Mouse (Mus musculus): ENCODE measurements around the gene 1700012B09Rik. TPM values are rescaled to one million over a fixed set of nuclear protein-coding genes. Genes with fewer than 3 reads are reported as not detected.

1700012B09Rik gene
- polyA plus RNA-seq, 1 experiment from 2014 or later: not detected

DNA sequence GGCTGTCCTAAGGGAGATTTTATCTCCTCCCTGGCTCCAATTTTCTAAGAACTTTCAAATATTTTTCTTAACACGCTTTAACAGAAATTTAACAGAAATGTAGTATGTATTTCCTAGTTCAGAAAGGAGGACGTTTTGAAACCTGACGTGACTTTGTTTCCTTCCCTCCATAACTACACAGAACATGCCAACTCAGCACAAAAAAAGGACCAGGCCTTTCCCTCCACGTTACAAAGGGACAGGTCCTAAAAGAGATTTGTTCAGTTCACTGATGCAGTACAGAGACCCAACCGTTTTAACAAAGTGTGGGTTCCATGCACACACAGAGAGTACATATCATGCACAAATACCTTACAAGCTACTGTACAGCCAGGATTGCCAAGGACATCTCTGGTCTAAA lies 49.2 kb downstream of the 1700012B09Rik start:
- WGBS: 84% methylated on average over 5 of the region's 5 CpGs
- Histone ChIP-seq H3K9me3 (replicated peaks; ENCODE audit: control insufficient read depth, low read length) (no peaks in the 10 kb centered on the region), H3K36me3 (ENCODE audit: control insufficient read depth, insufficient read depth, low read length) (no peaks in the 10 kb centered on the region), H3K9ac (ENCODE audit: low read length) (no peak overlapping the region), H3K4me1 (ENCODE audit: control insufficient read depth, insufficient read depth, low read length) (peaks cover 11% of the 10 kb centered on the region; the same call in 1 of the 2 replicates), H3K27me3 (ENCODE audit: control insufficient read depth, insufficient read depth, low read length) (no peaks in the 10 kb centered on the region), H3K27ac (ENCODE audit: low read length) (no peak overlapping the region), H3K4me3 (replicated peaks; ENCODE audit: low read length) (no peak overlapping the region), H3K4me2 (ENCODE audit: low read depth, low read length) (no peak overlapping the region)
- ATAC-seq (ENCODE audit: insufficient read depth, low FRiP score): no peak

DNA sequence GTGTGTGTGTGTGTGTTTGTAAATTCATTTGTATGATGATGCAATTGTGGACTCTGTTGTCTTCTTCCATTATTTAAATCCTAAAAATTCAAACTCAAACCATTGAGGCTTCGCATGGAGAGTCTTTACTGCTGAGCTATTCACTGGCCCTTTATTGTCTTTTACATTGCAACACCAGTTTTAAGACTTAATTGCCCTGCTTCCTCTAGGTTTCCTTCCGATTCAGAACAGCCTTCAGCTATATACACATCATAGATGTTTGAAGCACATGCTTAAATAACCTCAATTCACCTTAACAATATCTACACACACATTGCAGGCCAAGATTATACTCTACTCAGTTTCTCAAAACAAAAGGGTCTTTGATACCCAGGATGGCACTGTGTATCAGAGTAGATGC lies 50.4 kb downstream of the 1700012B09Rik start:
- H3K27me3 ChIP-seq (ENCODE audit: control insufficient read depth, insufficient read depth, low read length): no peaks in the 10 kb centered on the region
- H3K9ac ChIP-seq (ENCODE audit: low read length): no peak overlapping the region
- no peak overlapping the region for H3K27ac ChIP-seq (ENCODE audit: low read length)
- peaks cover 11% of the 10 kb centered on the region; the same call in 1 of the 2 replicates for H3K4me1 ChIP-seq (ENCODE audit: control insufficient read depth, insufficient read depth, low read length)
- no peaks in the 10 kb centered on the region for H3K36me3 ChIP-seq (ENCODE audit: control insufficient read depth, insufficient read depth, low read length)
- no peaks in the 10 kb centered on the region for H3K9me3 ChIP-seq (replicated peaks; ENCODE audit: control insufficient read depth, low read length)
- WGBS: 82% methylated on average over 2 of the region's 2 CpGs
- ATAC-seq (ENCODE audit: insufficient read depth, low FRiP score): no peak
- H3K4me2 ChIP-seq (ENCODE audit: low read depth, low read length): no peak overlapping the region
- no peak overlapping the region for H3K4me3 ChIP-seq (replicated peaks; ENCODE audit: low read length)

DNA sequence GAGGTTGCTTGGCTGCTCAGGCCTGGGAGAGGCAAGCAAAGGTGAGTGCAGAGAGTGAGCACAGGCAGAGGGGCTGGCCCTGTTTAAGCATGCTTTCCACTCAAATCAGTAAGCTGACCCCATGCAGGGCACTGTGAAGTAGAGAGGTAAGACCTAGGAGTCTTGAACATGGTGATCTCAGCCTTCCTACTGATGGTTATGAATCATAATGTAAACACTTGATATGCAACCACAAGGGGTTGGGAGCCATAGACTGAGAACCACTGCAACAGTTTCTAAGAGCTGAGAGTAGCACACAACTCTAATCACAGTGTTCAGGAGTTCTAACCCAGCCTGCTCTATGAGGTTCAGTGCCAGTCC lies 52.5 kb downstream of the 1700012B09Rik start:
- Histone ChIP-seq H3K4me3 (replicated peaks; ENCODE audit: low read length) (peak overlapping the region; percentile 30; the same call in 1 of the 2 replicates), H3K4me2 (ENCODE audit: low read depth, low read length) (peak overlapping the region; percentile 41), H3K27ac (ENCODE audit: low read length) (no peak overlapping the region), H3K9me3 (replicated peaks; ENCODE audit: control insufficient read depth, low read length) (no peaks in the 10 kb centered on the region), H3K27me3 (ENCODE audit: control insufficient read depth, insufficient read depth, low read length) (no peaks in the 10 kb centered on the region), H3K4me1 (ENCODE audit: control insufficient read depth, insufficient read depth, low read length) (peaks cover 11% of the 10 kb centered on the region; the same call in 1 of the 2 replicates), H3K36me3 (ENCODE audit: control insufficient read depth, insufficient read depth, low read length) (no peaks in the 10 kb centered on the region), H3K9ac (ENCODE audit: low read length) (no peak overlapping the region)
- ATAC-seq (ENCODE audit: insufficient read depth, low FRiP score): no peak

DNA sequence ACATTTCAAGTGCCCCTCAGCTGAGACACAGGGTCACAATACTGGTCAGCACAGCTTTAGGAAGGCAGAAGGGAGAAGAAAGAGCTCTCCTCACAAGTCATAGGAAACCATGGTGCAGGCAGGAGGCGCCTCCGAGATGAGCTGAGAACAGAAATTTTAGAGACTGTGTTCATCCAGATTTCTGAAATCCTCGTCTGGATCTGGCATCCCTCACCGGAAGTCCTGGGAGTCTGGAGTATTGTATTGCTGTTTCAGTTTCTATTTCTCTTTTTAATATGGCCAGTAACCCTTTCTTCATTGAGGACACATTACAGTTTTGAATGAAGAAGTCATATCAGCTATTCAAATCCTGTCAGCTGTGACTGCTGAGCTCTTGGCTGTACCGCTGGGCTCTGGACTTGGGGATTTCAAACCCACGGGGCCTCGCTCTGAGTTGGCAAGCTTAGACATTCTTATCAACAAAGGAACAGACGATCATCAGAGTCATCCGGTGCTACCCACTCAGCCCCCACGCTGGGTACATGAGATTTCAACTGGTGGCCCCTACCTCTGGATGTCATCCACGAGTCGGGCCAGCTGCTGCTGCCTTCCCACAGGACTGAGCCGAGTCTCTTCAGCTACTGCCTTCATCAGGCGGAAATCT lies 53.0 kb downstream of the 1700012B09Rik start:
- peak overlapping the region; percentile 37 for H3K27ac ChIP-seq (ENCODE audit: low read length)
- no peaks in the 10 kb centered on the region for H3K9me3 ChIP-seq (replicated peaks; ENCODE audit: control insufficient read depth, low read length)
- WGBS: 41% methylated on average over 14 of the region's 14 CpGs
- H3K27me3 ChIP-seq (ENCODE audit: control insufficient read depth, insufficient read depth, low read length): no peaks in the 10 kb centered on the region
- H3K4me2 ChIP-seq (ENCODE audit: low read depth, low read length): peak overlapping the region; percentile 41
- peak overlapping the region; percentile 30 for H3K4me3 ChIP-seq (replicated peaks; ENCODE audit: low read length)
- no peaks in the 10 kb centered on the region for H3K36me3 ChIP-seq (ENCODE audit: control insufficient read depth, insufficient read depth, low read length)
- peaks cover 11% of the 10 kb centered on the region; the same call in 1 of the 2 replicates for H3K4me1 ChIP-seq (ENCODE audit: control insufficient read depth, insufficient read depth, low read length)
- 0 out of 2 replicates have a peak, but pooled peaks have one; percentile 29 for ATAC-seq (ENCODE audit: insufficient read depth, low FRiP score)
- H3K9ac ChIP-seq (ENCODE audit: low read length): peak overlapping the region; percentile 27; the same call in 1 of the 2 replicates

DNA sequence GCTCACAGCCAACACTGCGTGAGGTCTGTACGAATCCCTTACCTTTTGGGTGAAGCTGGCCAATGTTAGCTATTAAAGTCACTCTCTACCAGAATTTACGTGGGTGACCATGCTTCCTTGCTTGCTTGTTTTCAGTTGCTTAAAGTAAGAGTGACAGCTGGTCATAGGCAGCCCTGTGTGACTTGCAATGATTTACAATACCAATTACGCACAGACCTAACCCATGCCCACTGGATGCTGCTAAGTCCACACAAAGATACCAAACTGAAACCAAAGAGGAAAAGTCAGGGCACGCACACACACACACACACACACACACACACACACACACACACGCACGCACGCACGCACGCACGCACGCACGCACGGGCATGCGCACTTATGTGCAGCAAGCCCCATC lies 55.6 kb downstream of the 1700012B09Rik start:
- WGBS: 86% methylated on average over 15 of the region's 15 CpGs
- H3K9me3 ChIP-seq (replicated peaks; ENCODE audit: control insufficient read depth, low read length): no peaks in the 10 kb centered on the region
- no peak for ATAC-seq (ENCODE audit: insufficient read depth, low FRiP score)

DNA sequence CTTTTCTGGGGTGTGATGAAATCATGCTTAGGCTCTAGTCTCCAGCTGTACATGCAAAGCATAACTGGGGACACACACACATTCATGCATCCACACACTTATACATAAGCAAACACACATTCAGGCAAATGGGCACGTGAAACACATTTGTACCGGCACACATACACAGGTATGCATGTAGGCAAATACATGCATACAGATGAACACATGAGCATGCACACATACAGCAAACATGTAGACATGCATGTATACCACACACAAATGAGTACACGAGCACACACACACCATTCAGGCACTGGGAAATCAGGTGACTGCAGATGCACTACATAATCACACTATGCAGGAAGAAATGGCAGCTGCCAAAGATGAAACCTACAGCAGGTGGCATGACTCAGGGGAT lies 59.9 kb downstream of the 1700012B09Rik start:
- H3K4me2 ChIP-seq (ENCODE audit: low read depth, low read length): no peak overlapping the region
- ATAC-seq (ENCODE audit: insufficient read depth, low FRiP score): no peak
- no peaks in the 10 kb centered on the region for H3K36me3 ChIP-seq (ENCODE audit: control insufficient read depth, insufficient read depth, low read length)
- no peaks in the 10 kb centered on the region for H3K9me3 ChIP-seq (replicated peaks; ENCODE audit: control insufficient read depth, low read length)
- no peaks in the 10 kb centered on the region for H3K4me1 ChIP-seq (ENCODE audit: control insufficient read depth, insufficient read depth, low read length)
- no peaks in the 10 kb centered on the region for H3K27me3 ChIP-seq (ENCODE audit: control insufficient read depth, insufficient read depth, low read length)
- H3K27ac ChIP-seq (ENCODE audit: low read length): no peak overlapping the region
- no peak overlapping the region for H3K4me3 ChIP-seq (replicated peaks; ENCODE audit: low read length)
- 83% methylated on average over 3 of the region's 3 CpGs for WGBS
- H3K9ac ChIP-seq (ENCODE audit: low read length): no peak overlapping the region

More for the DNA sequence above, 55.6 kb downstream of the 1700012B09Rik start:
- no peaks in the 10 kb centered on the region for H3K36me3 ChIP-seq (ENCODE audit: control insufficient read depth, insufficient read depth, low read length)
- H3K27ac ChIP-seq (ENCODE audit: low read length): no peak overlapping the region
- peaks cover 11% of the 10 kb centered on the region; the same call in 1 of the 2 replicates for H3K4me1 ChIP-seq (ENCODE audit: control insufficient read depth, insufficient read depth, low read length)
- H3K9ac ChIP-seq (ENCODE audit: low read length): no peak overlapping the region
- no peak overlapping the region for H3K4me2 ChIP-seq (ENCODE audit: low read depth, low read length)
- H3K4me3 ChIP-seq (replicated peaks; ENCODE audit: low read length): no peak overlapping the region
- H3K27me3 ChIP-seq (ENCODE audit: control insufficient read depth, insufficient read depth, low read length): no peaks in the 10 kb centered on the region

Other genes starting within 250 kb of the 1700012B09Rik start
- 19.7 and 19.8 TPM in 2 replicates for gene Amotl1, start 126.0 kb downstream of the 1700012B09Rik start, polyA plus RNA-seq (2015; fragmentation: Nextera tagmentation; extraction: Ambion mirVana)
- 0.07 and 0.15 TPM in 2 replicates for gene Piwil4, start 30.3 kb downstream of the 1700012B09Rik start, polyA plus RNA-seq (2015; fragmentation: Nextera tagmentation; extraction: Ambion mirVana)
- gene Fut4, start 18.6 kb downstream of the 1700012B09Rik start, polyA plus RNA-seq (2015; fragmentation: Nextera tagmentation; extraction: Ambion mirVana): 6.7 and 6.9 TPM in 2 replicates
- 21.9 and 22.5 TPM in 2 replicates for gene Mre11a, start 13.6 kb upstream of the 1700012B09Rik start, polyA plus RNA-seq (2015; fragmentation: Nextera tagmentation; extraction: Ambion mirVana)
- 40.5 and 41.0 TPM in 2 replicates for gene Ankrd49, start 13.8 kb upstream of the 1700012B09Rik start, polyA plus RNA-seq (2015; fragmentation: Nextera tagmentation; extraction: Ambion mirVana)
- 0.36 and 0.65 TPM in 2 replicates for gene Gpr83, start 89.2 kb upstream of the 1700012B09Rik start, polyA plus RNA-seq (2015; fragmentation: Nextera tagmentation; extraction: Ambion mirVana)
- not detected in 2 replicates for gene Izumo1r, start 132.9 kb upstream of the 1700012B09Rik start, polyA plus RNA-seq (2015; fragmentation: Nextera tagmentation; extraction: Ambion mirVana)